Mouse (Mus musculus) bone marrow macrophage, adult 2 months (primary cell): ENCODE measurements at regions not wholly inside any gene's neighbourhood (a gene's known extent, or its start where the extent isn't known, plus 50 kb on each side); places are given as distances from the start of the nearest gene placed in this dataset.

Experiments
- CTCF ChIP-seq: IDR thresholded peaks from 2 replicates; pipeline ENCODE4 v1.5.1; 2012; ENCODE audit warnings: low read depth, mild to moderate bottlenecking, low read length, moderate library complexity
- POLR2A ChIP-seq: IDR thresholded peaks from 2 replicates; pipeline ENCODE4 v1.6.1; 2012; ENCODE audit warnings: mild to moderate bottlenecking, low read depth, low read length, borderline replicate concordance

- no peak for TF ChIP-seq POLR2A
- no peak for TF ChIP-seq CTCF
These were observed 108.1 kb upstream of the Neo1 start for GRCm38 (mm10) chr9:59144256-59144800.
